In genomic region chr14:58657263-58657662, GRCm38 (mm10) we compare ENCODE assay signal across 30 mouse cellular contexts.
DNase-seq lines count a peak whose midpoint lies in the region; ATAC-seq and TF ChIP-seq lines count a peak whose summit lies in the region.
"Had no signal": no experiment of that assay in that cellular context is flagged by ENCODE, and none has a peak within 500 bp of the region (broad histone marks: within the 10 kb centered on the region; RNA-seq: fewer than 3 reads in every experiment).

No protein-coding gene starts in this region.

- 45% methylated on average over 2 of the region's 2 CpGs for WGBS in kidney, embryonic 14.5 days
- WGBS in embryonic facial prominence, embryonic 11.5 days: 52% methylated on average over 2 of the region's 2 CpGs
- 43% methylated on average over 2 of the region's 2 CpGs for WGBS in limb, embryonic 11.5 days

- H3K36me3 ChIP-seq in kidney, embryonic 14.5 days (ENCODE audit: control insufficient read depth, insufficient read depth, low read length): no peaks in the 10 kb centered on the region
- no peaks in the 10 kb centered on the region for H3K36me3 ChIP-seq in ES-Bruce4 (ENCODE audit: control insufficient read depth, insufficient read depth, low read length, poor library complexity, severe bottlenecking)
- no peaks in the 10 kb centered on the region for H3K36me3 ChIP-seq in embryonic facial prominence, embryonic 11.5 days (replicated peaks; ENCODE audit: control insufficient read depth, insufficient read depth, low read depth, low read length)
- no peaks in the 10 kb centered on the region for H3K36me3 ChIP-seq in limb, embryonic 11.5 days (ENCODE audit: control insufficient read depth, insufficient read depth, low read length)
- H3K36me3 ChIP-seq: embryonic facial prominence, embryonic 15.5 days; forebrain, embryonic 15.5 days; G1E; hindbrain, embryonic 12.5 days; intestine, embryonic 15.5 days; limb, embryonic 15.5 days; liver, embryonic 13.5 days; neural tube, embryonic 15.5 days; stomach, embryonic 15.5 days had no signal

- TF ChIP-seq CTCF in ES-Bruce4 (IDR thresholded peaks at IDR 0.05; ENCODE audit: low read depth, low read length): no peak

- peaks cover 17% of the 10 kb centered on the region; the same call in 1 of the 2 replicates for H3K4me1 ChIP-seq in kidney, embryonic 14.5 days (ENCODE audit: control insufficient read depth, insufficient read depth, low read length)
- H3K4me1 ChIP-seq in ES-Bruce4 (ENCODE audit: control insufficient read depth, insufficient read depth, low read length): peaks cover 5% of the 10 kb centered on the region
- H3K4me1 ChIP-seq in embryonic facial prominence, embryonic 11.5 days (ENCODE audit: control insufficient read depth, insufficient read depth, low read length): 0 out of 2 replicates have a peak, but pooled peaks cover 4% of the 10 kb centered on the region
- peaks cover 15% of the 10 kb centered on the region for H3K4me1 ChIP-seq in limb, embryonic 11.5 days (ENCODE audit: control insufficient read depth, insufficient read depth, low read length)
- H3K4me1 ChIP-seq: forebrain, embryonic 15.5 days; liver, embryonic 13.5 days; stomach, embryonic 15.5 days had no signal

- no peak overlapping the region for H3K9ac ChIP-seq in kidney, embryonic 14.5 days (ENCODE audit: low read depth, low read length)
- H3K9ac ChIP-seq in ES-Bruce4 (ENCODE audit: low read depth, poor library complexity, severe bottlenecking): no peak overlapping the region
- H3K9ac ChIP-seq in embryonic facial prominence, embryonic 11.5 days (replicated peaks; ENCODE audit: low read length): no peak overlapping the region
- no peak overlapping the region for H3K9ac ChIP-seq in limb, embryonic 11.5 days (ENCODE audit: low read length)
- H3K9ac ChIP-seq: embryonic facial prominence, embryonic 15.5 days; forebrain, embryonic 15.5 days; hindbrain, embryonic 12.5 days; intestine, embryonic 15.5 days; limb, embryonic 15.5 days; liver, embryonic 13.5 days; neural tube, embryonic 15.5 days; stomach, embryonic 15.5 days had no signal

- no peak for TF ChIP-seq EP300 in ES-Bruce4 (IDR thresholded peaks at IDR 0.05; ENCODE audit: insufficient read depth, low read depth, low read length)

- peak; percentile 24; the same call in 1 of the 2 replicates for ATAC-seq in kidney, embryonic 14.5 days (ENCODE audit: low FRiP score, low TSS enrichment)
- no peak for ATAC-seq in embryonic facial prominence, embryonic 11.5 days (replicated peaks; ENCODE audit: insufficient number of reproducible peaks, low FRiP score, low TSS enrichment, low read depth)
- ATAC-seq in limb, embryonic 11.5 days (ENCODE audit: insufficient number of reproducible peaks, low FRiP score, low TSS enrichment, low read depth): no peak
- no peak for ATAC-seq in erythroid progenitor cell, adult 5-6 weeks (replicated peaks; ENCODE audit: low FRiP score, poor library complexity, severe bottlenecking)
- ATAC-seq: CD4-positive, CD25-positive, alpha-beta regulatory T cell, adult 4 months; forebrain, embryonic 15.5 days; hindbrain, postnatal 0 days; lung, postnatal 0 days had no signal

- peak overlapping the region; percentile 78 for H3K27ac ChIP-seq in kidney, embryonic 14.5 days (ENCODE audit: low read depth, low read length)
- peak overlapping the region; percentile 70 for H3K27ac ChIP-seq in ES-Bruce4 (ENCODE audit: insufficient read depth, low read length)
- peak overlapping the region; percentile 17; the same call in 1 of the 2 replicates for H3K27ac ChIP-seq in embryonic facial prominence, embryonic 11.5 days (replicated peaks; ENCODE audit: low read depth, low read length)
- H3K27ac ChIP-seq in limb, embryonic 11.5 days (replicated peaks; ENCODE audit: low read depth, low read length): peak overlapping the region; percentile 78
- H3K27ac ChIP-seq: embryonic facial prominence, embryonic 15.5 days; forebrain, embryonic 15.5 days; heart, adult 2 months; hindbrain, embryonic 12.5 days; hindbrain, postnatal 0 days; intestine, embryonic 15.5 days; limb, embryonic 15.5 days; liver, embryonic 13.5 days; macrophage; neural tube, embryonic 15.5 days; stomach, embryonic 15.5 days had no signal

- H3K27me3 ChIP-seq in kidney, embryonic 14.5 days (ENCODE audit: control insufficient read depth, insufficient read depth, low read length): no peaks in the 10 kb centered on the region
- no peaks in the 10 kb centered on the region for H3K27me3 ChIP-seq in ES-Bruce4 (ENCODE audit: control insufficient read depth, insufficient read depth, low read length, poor library complexity, severe bottlenecking)
- no peaks in the 10 kb centered on the region for H3K27me3 ChIP-seq in embryonic facial prominence, embryonic 11.5 days (ENCODE audit: control insufficient read depth, insufficient read depth, low read length)
- H3K27me3 ChIP-seq in limb, embryonic 11.5 days (ENCODE audit: control insufficient read depth, insufficient read depth, low read length): no peaks in the 10 kb centered on the region
- H3K27me3 ChIP-seq: embryonic facial prominence, embryonic 15.5 days; forebrain, embryonic 15.5 days; hindbrain, embryonic 12.5 days; intestine, embryonic 15.5 days; limb, embryonic 15.5 days; liver, embryonic 13.5 days; neural tube, embryonic 15.5 days; stomach, embryonic 15.5 days had no signal

- no peak overlapping the region for H3K4me3 ChIP-seq in kidney, embryonic 14.5 days (ENCODE audit: low read length)
- H3K4me3 ChIP-seq in ES-Bruce4 (ENCODE audit: low read depth, low read length): no peak overlapping the region
- no peak overlapping the region for H3K4me3 ChIP-seq in embryonic facial prominence, embryonic 11.5 days (ENCODE audit: low read depth, low read length)
- no peak overlapping the region for H3K4me3 ChIP-seq in limb, embryonic 11.5 days (ENCODE audit: low read depth, low read length)
- H3K4me3 ChIP-seq: embryonic facial prominence, embryonic 15.5 days; forebrain, embryonic 15.5 days; heart, adult 2 months; hindbrain, embryonic 12.5 days; intestine, embryonic 15.5 days; limb, embryonic 15.5 days; liver, embryonic 13.5 days; neural tube, embryonic 15.5 days; stomach, embryonic 15.5 days had no signal

- DNase-seq in kidney, adult 8-10 months: no peak
- no peak for DNase-seq in embryonic facial prominence, embryonic 11.5 days (ENCODE audit: low spot score)
- no peak for DNase-seq in limb, embryonic 11.5 days (ENCODE audit: low spot score)
- no peak for DNase-seq in urinary bladder, adult 2 months (ENCODE audit: low spot score)
- DNase-seq: adrenal gland, adult 8-10 months; cerebellum, adult 8-10 months; cerebellum, postnatal 25 days; heart, adult 2 months; heart, postnatal 14 days; kidney, adult 9 months; liver, embryonic 13.5 days; lung, adult 18-20 months; midbrain, embryonic 14.5 days; right cerebral cortex, postnatal 14 days; thymus, postnatal 14 days had no signal

- TF ChIP-seq POLR2A in ES-Bruce4 (IDR thresholded peaks at IDR 0.05; ENCODE audit: insufficient read depth, low read length): no peak

- no peak overlapping the region for H3K4me2 ChIP-seq in kidney, embryonic 14.5 days (replicated peaks; ENCODE audit: low read depth, low read length)
- H3K4me2 ChIP-seq in embryonic facial prominence, embryonic 11.5 days (ENCODE audit: low read depth, low read length): no peak overlapping the region
- H3K4me2 ChIP-seq in limb, embryonic 11.5 days (ENCODE audit: low read depth, severe bottlenecking): no peak overlapping the region
- H3K4me2 ChIP-seq: embryonic facial prominence, embryonic 15.5 days; forebrain, embryonic 15.5 days; hindbrain, embryonic 12.5 days; intestine, embryonic 15.5 days; limb, embryonic 15.5 days; liver, embryonic 13.5 days; neural tube, embryonic 15.5 days; stomach, embryonic 15.5 days had no signal

- H3K9me3 ChIP-seq in kidney, embryonic 14.5 days (ENCODE audit: control insufficient read depth, low read length): no peaks in the 10 kb centered on the region
- no peaks in the 10 kb centered on the region; the same call in 1 of the 2 replicates for H3K9me3 ChIP-seq in ES-Bruce4 (replicated peaks; ENCODE audit: control insufficient read depth, insufficient read depth, low read length, poor library complexity, severe bottlenecking)
- H3K9me3 ChIP-seq in embryonic facial prominence, embryonic 11.5 days (replicated peaks; ENCODE audit: control insufficient read depth, low read length): no peaks in the 10 kb centered on the region
- H3K9me3 ChIP-seq in limb, embryonic 11.5 days (ENCODE audit: control insufficient read depth, low read length): no peaks in the 10 kb centered on the region
- H3K9me3 ChIP-seq: embryonic facial prominence, embryonic 15.5 days; forebrain, embryonic 15.5 days; hindbrain, embryonic 12.5 days; intestine, embryonic 15.5 days; limb, embryonic 15.5 days; liver, embryonic 13.5 days; neural tube, embryonic 15.5 days; stomach, embryonic 15.5 days had no signal

Comparison
In these comparisons a context has a peak if more than half of its experiments do, and no peak if none do; other contexts are left out.
1. H3K27ac ChIP-seq: peak in every context shown above with its lines; median percentile 78 in kidney, embryonic 14.5 days; 78 in limb, embryonic 11.5 days; 70 in ES-Bruce4; 17 in embryonic facial prominence, embryonic 11.5 days.